Mouse (Mus musculus): Measurements from ENCODE around the gene Ank3.

The Ank3 gene

DNA sequence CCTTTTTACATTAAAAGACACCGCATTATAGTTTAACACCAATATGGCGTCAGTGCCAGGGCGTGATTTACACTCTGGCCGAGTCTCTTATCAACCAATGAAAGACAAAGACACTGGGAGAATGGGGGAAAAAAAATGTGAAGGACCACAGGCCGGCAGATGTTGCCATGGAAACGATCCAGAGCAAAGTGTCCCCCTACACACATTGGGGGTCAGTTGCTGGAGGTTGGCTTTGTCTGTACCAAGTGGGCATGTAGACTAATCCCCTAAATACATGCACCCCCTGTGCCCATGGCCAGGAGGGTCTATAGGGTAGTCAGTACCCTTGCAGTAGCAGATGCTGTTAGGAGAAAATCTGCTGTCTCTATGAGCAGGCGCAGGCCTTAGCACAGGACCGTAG is 547.3 kb downstream of the Ank3 start:
- DNase-seq (ENCODE audit: inconsistent age in 2 of 2, low spot score in 1 of 2) = no peak

GRCm38 (mm10) chr10:69946271-69946670 is 547.7 kb downstream of the Ank3 start:
- no peak for DNase-seq (ENCODE audit: inconsistent age in 2 of 2, low spot score in 1 of 2)

DNA sequence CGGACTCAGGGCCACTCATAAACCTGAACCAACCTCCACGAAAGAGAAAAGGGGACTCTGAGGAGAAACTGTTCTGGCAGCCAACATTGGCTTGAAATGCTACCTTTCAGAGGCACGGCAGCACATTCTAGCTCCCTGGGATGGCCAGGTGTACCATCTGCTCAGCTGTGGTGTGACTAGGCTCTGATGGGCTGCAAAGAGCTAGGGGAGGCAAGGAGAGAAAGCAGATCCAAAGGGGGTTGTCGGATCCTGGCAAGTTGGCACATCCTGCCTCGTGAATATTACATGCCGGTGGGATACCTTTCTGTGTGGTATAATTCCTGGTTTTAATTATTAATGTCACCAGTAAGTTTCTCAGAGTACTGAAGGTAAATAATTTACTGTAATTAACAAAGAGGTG is 548.5 kb downstream of the Ank3 start:
- DNase-seq (ENCODE audit: inconsistent age in 2 of 2, low spot score in 1 of 2) = no peak

DNA sequence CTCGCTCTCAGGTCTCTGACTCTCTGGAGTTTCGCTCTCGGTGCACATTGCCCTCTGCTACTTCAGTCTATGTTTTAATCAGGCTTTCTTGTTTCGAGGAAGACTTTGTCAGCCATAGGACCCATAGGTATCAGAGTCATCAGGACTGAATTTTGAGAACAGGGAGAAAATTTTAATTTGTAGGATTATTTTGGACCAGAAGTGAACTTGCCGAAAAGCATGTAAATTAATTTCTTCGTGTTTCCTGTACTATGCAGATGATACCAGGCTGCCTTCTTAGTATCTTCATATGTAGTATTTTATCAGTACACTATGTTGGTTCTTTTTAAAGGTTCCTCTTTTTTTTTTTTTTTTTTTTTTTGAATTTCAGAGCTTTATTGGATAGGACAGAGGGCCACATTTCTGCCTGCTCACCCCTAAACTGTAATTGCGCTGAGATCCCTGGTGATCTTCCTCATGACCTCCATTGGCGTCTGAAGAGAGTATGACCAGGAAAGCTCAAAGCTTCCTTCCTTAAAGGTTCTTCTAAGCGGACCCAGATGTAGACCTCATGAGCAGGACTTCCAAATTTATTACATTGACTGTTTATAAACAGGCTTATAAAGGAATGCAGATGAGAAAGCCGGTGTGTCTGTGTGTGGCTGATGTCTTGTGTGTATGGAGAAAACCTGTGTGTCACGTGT is 551.8 kb downstream of the Ank3 start:
- DNase-seq (ENCODE audit: inconsistent age in 2 of 2, low spot score in 1 of 2) = no peak

DNA sequence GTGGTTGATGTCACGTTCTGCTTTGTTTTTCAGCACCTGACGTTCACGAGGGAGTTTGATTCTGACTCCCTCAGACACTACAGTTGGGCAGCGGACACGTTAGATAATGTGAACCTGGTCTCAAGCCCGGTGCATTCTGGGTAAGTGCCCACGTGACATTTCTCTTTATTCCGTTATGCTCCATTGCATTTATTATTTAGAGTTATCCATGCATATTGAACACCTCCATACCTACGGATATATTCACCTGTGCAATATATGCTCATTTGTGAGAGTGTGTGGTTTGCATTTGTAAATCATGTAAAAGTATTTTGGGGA is 552.3 kb downstream of the Ank3 start:
- DNase-seq (ENCODE audit: inconsistent age in 2 of 2, low spot score in 1 of 2) = no peak

DNA sequence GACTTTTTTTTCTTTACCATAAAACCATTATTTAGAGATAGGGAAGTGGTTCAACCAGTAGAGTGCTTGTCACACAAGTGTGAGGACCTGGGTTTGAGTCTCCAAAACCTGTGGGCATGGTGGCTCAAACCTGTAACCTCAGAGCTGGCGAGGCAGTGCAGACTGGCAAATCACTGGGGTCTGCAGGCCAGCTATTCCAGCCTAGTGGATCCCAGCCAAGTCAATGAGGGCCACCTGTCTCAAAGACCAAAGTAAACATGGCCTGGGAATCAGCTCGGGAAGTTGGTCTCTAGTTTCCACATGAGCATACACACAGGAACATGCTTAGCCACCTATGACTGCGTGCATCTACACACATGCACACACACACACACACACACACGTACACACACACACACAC is 552.9 kb downstream of the Ank3 start:
- no peak for DNase-seq (ENCODE audit: inconsistent age in 2 of 2, low spot score in 1 of 2)

GRCm38 (mm10) chr10:69952316-69952715 is 553.7 kb downstream of the Ank3 start:
- no peak for DNase-seq (ENCODE audit: inconsistent age in 2 of 2, low spot score in 1 of 2)

DNA sequence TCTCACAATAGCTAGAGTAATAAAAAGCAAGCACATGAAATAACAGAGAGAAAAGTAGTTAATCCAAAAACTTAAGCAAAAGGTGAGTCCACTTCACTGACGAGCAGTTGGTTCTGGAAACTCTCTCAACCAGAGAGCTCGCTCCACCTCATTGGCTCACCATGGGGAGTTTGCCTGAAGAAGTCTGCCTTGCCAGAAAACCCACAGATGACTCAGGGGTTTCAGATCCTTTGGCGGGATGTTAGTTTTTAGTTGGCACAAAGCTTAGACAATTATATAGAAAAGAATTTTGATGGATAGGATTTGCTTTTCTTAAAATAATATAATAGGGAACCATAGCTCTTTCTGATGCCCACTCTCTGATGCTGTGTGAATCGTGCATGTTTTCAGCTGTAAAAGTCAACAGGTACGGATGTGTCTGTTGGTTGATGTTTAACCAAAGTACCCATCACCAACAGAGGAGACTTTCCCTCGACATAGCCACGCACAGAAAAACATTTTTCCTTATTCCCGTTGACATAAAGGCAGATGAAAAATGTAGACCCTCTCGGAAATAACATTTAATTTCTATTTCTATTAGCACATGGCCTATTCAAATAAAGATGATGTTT is 556.2 kb downstream of the Ank3 start:
- DNase-seq (ENCODE audit: inconsistent age in 2 of 2, low spot score in 1 of 2) = no peak

GRCm38 (mm10) chr10:69962226-69962625 is 563.7 kb downstream of the Ank3 start:
- DNase-seq (ENCODE audit: inconsistent age in 2 of 2, low spot score in 1 of 2) = no peak

DNA sequence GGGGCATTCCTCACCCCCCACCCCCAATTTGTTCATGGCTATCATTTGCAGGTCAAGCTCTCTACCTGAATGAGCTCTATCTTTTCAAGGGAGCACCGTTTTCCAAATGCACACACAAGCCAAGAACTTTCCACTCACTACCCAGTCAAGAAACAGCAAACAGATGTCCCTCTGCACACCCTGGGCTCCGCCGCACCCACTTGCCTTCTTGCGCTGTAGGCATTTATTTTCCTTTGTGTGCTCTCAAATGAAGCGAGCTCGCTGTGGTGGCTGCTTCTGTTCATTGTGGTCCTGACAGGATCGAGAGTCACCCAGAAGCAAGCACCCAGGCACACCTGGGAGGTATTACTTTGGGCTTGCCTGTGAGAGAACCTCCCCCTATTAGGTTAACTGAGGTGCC is 564.4 kb downstream of the Ank3 start:
- no peak for DNase-seq (ENCODE audit: inconsistent age in 2 of 2, low spot score in 1 of 2)

DNA sequence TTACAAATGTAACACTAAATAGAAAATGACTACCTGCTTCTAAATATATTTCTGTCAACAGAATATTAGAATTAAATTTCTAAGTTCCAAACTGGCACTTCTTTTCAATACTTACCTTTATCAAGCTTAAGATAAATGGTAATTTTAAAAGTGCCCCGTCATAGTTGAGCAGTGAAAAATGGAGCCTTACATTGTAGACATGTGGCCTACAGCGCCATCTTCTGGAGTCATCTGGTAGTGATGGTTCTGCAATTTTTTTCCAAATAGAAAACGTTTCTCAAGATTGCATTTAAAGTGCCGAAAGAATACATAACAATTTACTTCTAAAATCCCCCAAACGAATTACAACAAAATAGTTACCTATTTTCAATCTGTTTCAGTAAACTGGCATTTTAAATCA is 566.0 kb downstream of the Ank3 start:
- DNase-seq (ENCODE audit: inconsistent age in 2 of 2, low spot score in 1 of 2) = peak in 1 of 2 experiments; percentile 75

DNA sequence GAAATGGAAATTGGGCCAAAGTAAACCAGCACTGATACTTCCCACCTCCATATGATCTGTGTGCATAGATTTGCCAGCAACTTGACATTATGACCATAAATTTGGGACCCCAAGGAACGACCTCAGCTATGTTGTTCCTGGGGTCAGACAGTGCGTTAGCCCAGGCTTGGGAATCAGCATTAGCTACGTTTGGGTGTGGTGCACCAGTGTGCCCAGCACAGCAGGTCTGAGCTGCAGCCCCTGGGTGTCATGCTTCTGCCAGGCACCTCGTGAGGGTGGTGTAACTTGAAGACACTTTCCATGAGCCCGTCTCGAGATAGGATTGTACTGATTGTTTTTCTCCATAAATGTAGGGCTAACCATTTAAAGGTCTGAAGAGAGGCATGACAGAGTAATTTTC is 566.5 kb downstream of the Ank3 start:
- DNase-seq (ENCODE audit: inconsistent age in 2 of 2, low spot score in 1 of 2) = no peak

DNA sequence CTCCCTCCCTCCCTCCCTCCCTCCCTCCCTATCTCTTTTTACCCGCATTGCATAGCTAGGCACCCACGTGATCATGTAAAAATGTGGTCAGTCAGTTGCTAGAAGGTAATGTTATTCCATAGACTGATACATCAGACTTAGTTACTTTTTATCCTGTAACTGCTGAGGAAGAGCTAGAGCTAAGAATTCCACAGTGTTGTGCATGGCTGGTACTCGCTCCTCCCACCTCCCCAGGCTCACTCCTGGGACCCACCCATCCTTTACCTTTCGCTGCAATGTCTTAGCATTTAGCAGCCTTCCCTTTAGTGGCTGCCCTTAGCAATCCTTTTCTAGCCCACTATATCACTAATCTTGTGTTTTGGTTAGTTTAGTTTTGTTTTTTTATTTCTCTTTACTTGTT is 569.4 kb downstream of the Ank3 start:
- DNase-seq (ENCODE audit: inconsistent age in 2 of 2, low spot score in 1 of 2) = no peak

DNA sequence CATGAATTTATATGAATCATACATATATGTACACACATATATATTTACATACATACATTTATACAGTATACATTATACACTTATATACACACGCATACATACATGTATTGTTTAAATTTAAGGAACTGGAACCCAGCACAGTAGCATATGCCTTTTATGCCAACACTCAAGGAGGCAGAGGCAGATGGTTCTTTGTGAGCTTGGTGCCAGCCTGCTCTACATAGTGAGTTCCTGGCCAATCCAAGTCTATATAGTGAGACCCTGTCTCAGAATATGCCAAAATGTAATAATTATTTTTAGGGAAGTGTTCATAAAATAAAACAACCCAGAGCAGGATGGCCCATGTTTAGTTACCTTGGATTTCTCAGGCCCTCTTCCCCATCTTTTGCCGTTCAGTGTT is 581.1 kb downstream of the Ank3 start:
- no peak for DNase-seq (ENCODE audit: inconsistent age in 2 of 2, low spot score in 1 of 2)

GRCm38 (mm10) chr10:69981386-69982097 is 583.0 kb downstream of the Ank3 start:
- no peak for DNase-seq (ENCODE audit: inconsistent age in 2 of 2, low spot score in 1 of 2)

DNA sequence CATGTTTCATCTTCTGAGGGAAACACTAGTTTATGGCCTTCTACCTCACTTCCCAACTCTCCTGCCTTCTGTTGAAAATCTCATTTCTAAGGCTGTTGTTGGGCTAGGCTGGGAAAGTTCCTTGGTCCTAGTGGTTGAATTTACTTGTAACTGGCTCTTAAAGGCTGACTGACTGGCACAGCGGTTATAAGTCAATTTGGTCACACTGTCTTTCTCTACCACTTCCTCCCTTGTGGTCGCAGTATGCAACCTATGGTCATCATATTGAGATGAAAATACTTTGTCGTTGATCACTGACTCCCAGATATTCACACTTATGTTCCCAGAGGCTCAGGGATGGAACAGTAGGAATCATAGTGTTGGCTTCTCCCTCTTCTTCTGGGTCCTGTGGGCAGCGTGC is 584.1 kb downstream of the Ank3 start:
- DNase-seq (ENCODE audit: inconsistent age in 2 of 2, low spot score in 1 of 2) = no peak

DNA sequence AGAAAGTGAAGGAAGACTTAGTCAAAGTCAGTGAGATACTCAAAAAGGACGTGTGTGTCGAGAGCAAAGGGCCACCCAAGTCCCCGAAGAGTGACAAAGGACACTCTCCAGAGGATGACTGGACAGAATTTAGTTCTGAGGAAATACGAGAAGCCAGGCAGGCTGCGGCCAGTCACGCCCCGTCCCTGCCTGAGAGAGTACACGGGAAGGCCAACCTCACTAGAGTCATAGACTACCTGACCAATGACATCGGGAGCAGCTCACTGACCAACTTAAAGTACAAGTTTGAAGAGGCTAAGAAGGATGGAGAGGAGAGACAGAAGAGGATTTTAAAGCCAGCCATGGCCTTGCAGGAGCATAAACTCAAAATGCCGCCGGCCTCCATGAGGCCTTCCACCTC is 588.9 kb downstream of the Ank3 start:
- no peak for DNase-seq (ENCODE audit: inconsistent age in 2 of 2, low spot score in 1 of 2)

GRCm38 (mm10) chr10:69997082-69997481 is 598.5 kb downstream of the Ank3 start:
- no peak for DNase-seq (ENCODE audit: inconsistent age in 2 of 2, low spot score in 1 of 2)

- no peak for DNase-seq (ENCODE audit: inconsistent age in 2 of 2, low spot score in 1 of 2)
Measured at GRCm38 (mm10) chr10:70004058-70004457, 605.5 kb downstream of the Ank3 start.

DNA sequence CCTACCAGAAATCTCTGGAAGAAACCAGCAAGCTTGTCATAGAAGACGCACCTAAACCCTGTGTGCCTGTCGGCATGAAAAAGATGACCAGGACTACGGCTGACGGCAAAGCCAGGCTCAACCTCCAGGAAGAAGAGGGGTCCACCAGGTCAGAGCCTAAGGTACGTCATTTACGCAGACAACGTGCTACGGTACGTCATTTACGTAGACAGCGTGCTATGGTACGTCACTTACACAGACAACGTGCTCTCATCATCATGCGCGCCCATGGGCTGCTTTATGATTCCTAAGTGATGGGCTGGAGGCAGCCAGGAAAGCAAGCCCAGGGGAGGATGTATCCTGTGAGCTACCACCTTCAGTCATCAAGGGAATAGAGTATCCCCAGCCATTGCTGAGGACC is 606.3 kb downstream of the Ank3 start:
- DNase-seq (ENCODE audit: inconsistent age in 2 of 2, low spot score in 1 of 2) = no peak

DNA sequence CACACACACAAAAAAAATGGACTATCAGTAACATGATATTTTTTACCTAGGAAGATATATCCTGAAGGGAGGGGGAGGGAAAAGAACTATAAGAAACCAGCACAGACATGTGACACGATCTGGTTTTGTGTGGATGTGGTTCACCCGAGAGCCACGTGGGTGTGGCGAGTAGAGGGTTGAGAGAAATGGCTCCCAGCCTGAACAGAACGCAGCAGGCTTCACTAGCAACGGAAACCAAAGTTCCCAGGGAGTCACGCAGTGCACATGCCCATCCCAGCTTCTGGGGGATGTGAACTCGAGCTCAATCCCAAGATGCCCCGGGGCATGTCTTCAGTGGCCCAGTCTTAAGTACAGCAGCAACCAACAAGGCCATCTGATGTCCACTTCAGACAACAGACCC is 607.8 kb downstream of the Ank3 start:
- DNase-seq (ENCODE audit: inconsistent age in 2 of 2, low spot score in 1 of 2) = no peak

DNA sequence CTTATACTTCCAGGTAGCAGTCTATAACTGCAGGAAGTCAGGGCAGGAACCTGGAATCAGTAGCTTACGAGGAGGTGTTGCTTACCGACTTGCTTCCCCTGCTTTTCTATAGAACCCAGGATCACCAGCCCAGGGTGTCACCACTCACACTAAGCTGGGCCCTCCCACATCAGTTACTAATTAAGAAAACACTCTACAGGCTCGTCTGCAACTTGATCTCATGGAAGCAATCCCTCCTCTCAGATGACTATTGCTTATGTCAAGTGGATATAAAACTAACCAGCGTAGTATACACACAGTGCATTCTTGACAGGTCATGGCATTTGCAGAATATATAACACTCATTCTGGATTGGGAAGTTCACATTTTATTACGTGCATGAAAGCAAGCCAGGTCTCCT is 613.2 kb downstream of the Ank3 start:
- no peak for DNase-seq (ENCODE audit: inconsistent age in 2 of 2, low spot score in 1 of 2)

GRCm38 (mm10) chr10:70013931-70014330 is 615.4 kb downstream of the Ank3 start:
- no peak for DNase-seq (ENCODE audit: inconsistent age in 2 of 2, low spot score in 1 of 2)
